Mouse (Mus musculus) ES-E14 (cell line): Measurements from ENCODE around the gene Hist1h2bh. TPM values are rescaled to one million over a fixed set of nuclear protein-coding genes. Genes with fewer than 3 reads are reported as not detected.

Experiments used
- DNase-seq: peaks from one replicate; pipeline ENCODE4 v3.0.0-alpha.2; 2013; ENCODE audit warnings: low read depth, low spot score
- H3K27ac ChIP-seq: 2 replicates; pipeline ENCODE4 v1.5.1; 2012; ENCODE audit warnings: low read depth, mild to moderate bottlenecking, low read length, moderate library complexity, mixed read lengths; ENCODE audit not compliant: poor library complexity, insufficient read depth, severe bottlenecking
- H3K36me3 ChIP-seq: 2 replicates; pipeline ENCODE4 v1.6.1; 2012; ENCODE audit warnings: mild to moderate bottlenecking, low read length, moderate library complexity, mixed read lengths; ENCODE audit not compliant: control insufficient read depth, poor library complexity, insufficient read depth, severe bottlenecking
- H3K4me1 ChIP-seq, 2 experiments: fragments of 150-350 bp in 1 of 2; sonication (generic) in 1 of 2; 2 replicates each; pipeline ENCODE4 v1.6.1; 2012; ENCODE audit warnings: low read length in 2 of 2, mild to moderate bottlenecking in 1 of 2, mixed read lengths in 1 of 2; ENCODE audit not compliant: control insufficient read depth in 2 of 2, insufficient read depth in 2 of 2, poor library complexity in 1 of 2
- H3K4me3 ChIP-seq, 2 experiments: fragments of 150-350 bp in 1 of 2; sonication (generic) in 1 of 2; 2 replicates each; pipeline ENCODE4 v1.5.1; 2012; ENCODE audit warnings: low read length in 2 of 2, low read depth in 1 of 2, mild to moderate bottlenecking in 1 of 2, mixed read lengths in 1 of 2; ENCODE audit not compliant: insufficient read depth in 1 of 2, poor library complexity in 1 of 2, severe bottlenecking in 1 of 2
- H3K9ac ChIP-seq: 2 replicates; pipeline ENCODE4 v1.6.1; 2012; ENCODE audit warnings: low read depth, mild to moderate bottlenecking, low read length, mixed read lengths; ENCODE audit not compliant: poor library complexity, insufficient read depth, severe bottlenecking
- H3K9me3 ChIP-seq: fragments of 150-350 bp; sonication (generic); 2 replicates; pipeline ENCODE4 v1.6.1; 2012; ENCODE audit warnings: low read depth, mild to moderate bottlenecking, low read length; ENCODE audit not compliant: control insufficient read depth, insufficient read depth
- CHD2 ChIP-seq: IDR thresholded peaks from 2 replicates; pipeline ENCODE4 v1.6.1; 2014; ENCODE audit warnings: mild to moderate bottlenecking, low read depth, low read length, inconsistent platforms
- HCFC1 ChIP-seq: IDR thresholded peaks from 2 replicates; pipeline ENCODE4 v1.6.1; 2012; ENCODE audit warnings: low read length, inconsistent platforms, borderline replicate concordance; ENCODE audit not compliant: insufficient read depth
- MAFK ChIP-seq: IDR thresholded peaks from 2 replicates; pipeline ENCODE4 v1.6.1; 2014; ENCODE audit warnings: mild to moderate bottlenecking, low read depth, low read length, inconsistent platforms; ENCODE audit not compliant: insufficient read depth
- ZC3H11A ChIP-seq: IDR thresholded peaks from 2 replicates; pipeline ENCODE4 v1.6.1; 2012; ENCODE audit warnings: low read depth, mild to moderate bottlenecking, inconsistent platforms, low read length, borderline replicate concordance
- ZNF384 ChIP-seq: IDR thresholded peaks from 2 replicates; pipeline ENCODE4 v1.6.1; 2012; ENCODE audit warnings: low read depth, low read length, inconsistent platforms
- in situ Hi-C, 2 experiments: fragments of 600-800 bp; cut with MboI; formaldehyde crosslinking; loops; one replicate each; pipeline ENCODE4 v1.15.1; 2025; ENCODE audit warnings: low sequenced_read_pairs in 2 of 2, inconsistent platforms in 1 of 2; ENCODE audit not compliant: unreplicated experiment in 2 of 2
- total RNA-seq: library from RNA; depleted of rRNA; stranded (reverse); fragments of 300-350 nt; gene quantifications from 2 replicates; pipeline ENCODE4 v1.2.3, GENCODE M21; 2012

Hist1h2bh gene
- total RNA-seq, 1 experiment: 146 TPM

GRCm38 (mm10) chr13:23510127-23510526, 33.1 kb downstream of the Hist1h2bh start:
- TF ChIP-seq MAFK (no peak), ZC3H11A (no peak), ZNF384 (no peak), CHD2 (no peak), HCFC1 (no peak)
- no peak overlapping the region for H3K4me3 ChIP-seq

GRCm38 (mm10) chr13:23506819-23507515, 36.2 kb downstream of the Hist1h2bh start:
- peak overlapping the region; percentile 51 to 69 for H3K4me3 ChIP-seq
- in situ Hi-C loops: loop anchor here (25.0 kb wide), 1 partner anchor 195 kb away; no protein-coding TSS in a partner anchor
- peak overlapping the region; percentile 52; the same call in 1 of the 2 replicates for H3K27ac ChIP-seq

More at GRCm38 (mm10) chr13:23510127-23510526, 33.1 kb downstream of the Hist1h2bh start:
- H3K9me3 ChIP-seq: no peaks in the 10 kb centered on the region
- in situ Hi-C loops: loop anchor here (25.0 kb wide), 1 partner anchor 198 kb away; no protein-coding TSS in a partner anchor
- peaks cover 9 to 11% of the 10 kb centered on the region in 2 experiments; a peak in 2 of 4 replicates for H3K4me1 ChIP-seq
- DNase-seq: no peak
- no peaks in the 10 kb centered on the region for H3K36me3 ChIP-seq
- H3K27ac ChIP-seq: no peak overlapping the region
- H3K9ac ChIP-seq: no peak overlapping the region

GRCm38 (mm10) chr13:23506351-23506750, 36.8 kb downstream of the Hist1h2bh start:
- peaks cover 5 to 6% of the 10 kb centered on the region in 2 experiments; a peak in 2 of 4 replicates for H3K4me1 ChIP-seq
- peak overlapping the region; percentile 53 to 69 for H3K4me3 ChIP-seq
- TF ChIP-seq CHD2 (no peak), ZNF384 (no peak), HCFC1 (no peak), ZC3H11A (no peak), MAFK (0 out of 2 replicates have a peak, but pooled peaks have one; percentile 40)
- in situ Hi-C loops: loop anchor here (25.0 kb wide), 1 partner anchor 194 kb away; no protein-coding TSS in a partner anchor
- peak; percentile 72 for DNase-seq
- no peak overlapping the region; the same call in 1 of the 2 replicates for H3K9ac ChIP-seq
- no peaks in the 10 kb centered on the region for H3K9me3 ChIP-seq
- no peaks in the 10 kb centered on the region for H3K36me3 ChIP-seq
- H3K27ac ChIP-seq: peak overlapping the region; percentile 52; the same call in 1 of the 2 replicates

More at GRCm38 (mm10) chr13:23506819-23507515, 36.2 kb downstream of the Hist1h2bh start:
- no peak for TF ChIP-seq MAFK
- TF ChIP-seq ZNF384: peak; percentile 65; the same call in 1 of the 2 replicates
- peak; percentile 79 for DNase-seq
- no peaks in the 10 kb centered on the region for H3K36me3 ChIP-seq
- peak overlapping the region; percentile 38; the same call in 1 of the 2 replicates for H3K9ac ChIP-seq
- no peaks in the 10 kb centered on the region for H3K9me3 ChIP-seq
- peaks cover 6 to 7% of the 10 kb centered on the region in 2 experiments; a peak in 2 of 4 replicates for H3K4me1 ChIP-seq

- no peaks in the 10 kb centered on the region for H3K36me3 ChIP-seq
- DNase-seq: no peak
- peak overlapping the region; percentile 53 to 69 for H3K4me3 ChIP-seq
- H3K9ac ChIP-seq: peak overlapping the region; percentile 57
- TF ChIP-seq MAFK: no peak
- TF ChIP-seq HCFC1: no peak
- no peak for TF ChIP-seq ZC3H11A
- TF ChIP-seq ZNF384: no peak
- TF ChIP-seq CHD2: no peak
- H3K4me1 ChIP-seq: peaks cover 5 to 6% of the 10 kb centered on the region in 2 experiments; a peak in 2 of 4 replicates
- no peak overlapping the region for H3K27ac ChIP-seq
- in situ Hi-C loops: loop anchor here (25.0 kb wide), 1 partner anchor 194 kb away; no protein-coding TSS in a partner anchor
- no peaks in the 10 kb centered on the region for H3K9me3 ChIP-seq
Measured at GRCm38 (mm10) chr13:23505662-23506345, 37.4 kb downstream of the Hist1h2bh start.
